Mouse (Mus musculus): ENCODE measurements around the gene Apeh. TPM values are rescaled to one million over a fixed set of nuclear protein-coding genes. Genes with fewer than 3 reads are reported as not detected.

Apeh gene
- total RNA-seq, 2 experiments from 2014 or later: 37.9 to 61.8 TPM

DNA sequence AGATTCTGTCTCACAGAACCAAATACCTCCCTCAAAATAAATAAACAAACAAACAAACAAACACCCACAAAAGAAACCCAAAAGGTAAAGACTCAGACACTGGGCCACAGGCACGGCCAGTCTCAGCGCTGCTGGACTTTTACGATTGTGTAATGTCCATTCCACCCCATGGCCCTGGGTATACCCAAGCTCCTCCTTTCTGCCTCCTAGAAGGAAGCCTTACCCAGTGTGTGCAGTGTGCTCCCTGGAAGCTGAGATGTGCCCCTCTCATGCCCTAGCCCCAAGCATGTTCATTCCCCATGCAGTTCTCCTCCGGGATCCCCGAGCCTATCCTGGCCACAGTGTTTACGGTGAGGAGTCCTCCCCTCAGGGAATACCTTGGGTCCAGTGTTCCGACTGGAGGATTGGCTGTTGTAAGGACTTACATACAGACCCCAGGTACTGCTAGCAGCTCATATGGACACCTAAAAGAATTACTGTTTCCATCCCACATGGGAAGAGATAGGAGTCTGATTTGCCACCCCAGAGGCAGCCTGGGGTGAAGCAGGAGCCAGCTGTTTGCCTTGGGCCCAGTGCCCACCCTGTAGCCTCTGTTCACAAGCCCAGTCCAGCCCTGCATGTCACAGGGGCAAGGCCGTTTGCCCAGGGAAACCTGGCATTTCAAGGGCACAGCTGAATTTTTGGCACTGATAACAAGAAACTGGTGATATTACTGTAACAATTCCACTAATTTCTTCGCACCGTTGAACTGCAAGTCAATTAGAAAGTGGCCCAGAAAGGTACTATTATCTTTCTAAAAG, 27.0 kb upstream of the Apeh start:
- no peak for ATAC-seq (ENCODE audit: poor library complexity, severe bottlenecking)

GRCm38 (mm10) chr9:108120671-108121070, 26.3 kb upstream of the Apeh start:
- peak; percentile 93 for ATAC-seq (ENCODE audit: poor library complexity, severe bottlenecking)

- no peak for ATAC-seq (ENCODE audit: poor library complexity, severe bottlenecking)
Observed at GRCm38 (mm10) chr9:108119891-108120411, 25.5 kb upstream of the Apeh start.

DNA sequence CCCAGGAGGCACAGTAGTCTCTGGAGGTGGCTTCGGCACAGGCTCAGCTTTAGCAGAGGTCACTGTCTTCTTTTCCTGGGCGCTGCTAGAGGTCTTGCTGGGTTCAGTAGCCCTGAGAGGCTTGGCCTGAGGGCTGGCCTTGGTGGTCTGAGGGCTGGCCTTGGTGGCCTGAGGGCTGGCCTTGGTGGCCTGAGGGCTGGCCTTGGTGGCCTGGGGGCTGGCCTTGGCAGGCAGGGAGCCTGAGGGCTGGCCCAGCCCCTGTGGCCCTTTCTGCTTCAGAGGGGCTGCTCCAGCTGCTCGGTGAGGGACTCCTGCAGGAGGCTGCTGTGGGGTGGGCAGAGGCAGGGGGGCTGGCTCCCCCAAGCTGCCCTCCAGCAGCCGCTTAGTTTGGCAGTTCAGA, 22.7 kb upstream of the Apeh start:
- ATAC-seq (ENCODE audit: poor library complexity, severe bottlenecking): no peak

DNA sequence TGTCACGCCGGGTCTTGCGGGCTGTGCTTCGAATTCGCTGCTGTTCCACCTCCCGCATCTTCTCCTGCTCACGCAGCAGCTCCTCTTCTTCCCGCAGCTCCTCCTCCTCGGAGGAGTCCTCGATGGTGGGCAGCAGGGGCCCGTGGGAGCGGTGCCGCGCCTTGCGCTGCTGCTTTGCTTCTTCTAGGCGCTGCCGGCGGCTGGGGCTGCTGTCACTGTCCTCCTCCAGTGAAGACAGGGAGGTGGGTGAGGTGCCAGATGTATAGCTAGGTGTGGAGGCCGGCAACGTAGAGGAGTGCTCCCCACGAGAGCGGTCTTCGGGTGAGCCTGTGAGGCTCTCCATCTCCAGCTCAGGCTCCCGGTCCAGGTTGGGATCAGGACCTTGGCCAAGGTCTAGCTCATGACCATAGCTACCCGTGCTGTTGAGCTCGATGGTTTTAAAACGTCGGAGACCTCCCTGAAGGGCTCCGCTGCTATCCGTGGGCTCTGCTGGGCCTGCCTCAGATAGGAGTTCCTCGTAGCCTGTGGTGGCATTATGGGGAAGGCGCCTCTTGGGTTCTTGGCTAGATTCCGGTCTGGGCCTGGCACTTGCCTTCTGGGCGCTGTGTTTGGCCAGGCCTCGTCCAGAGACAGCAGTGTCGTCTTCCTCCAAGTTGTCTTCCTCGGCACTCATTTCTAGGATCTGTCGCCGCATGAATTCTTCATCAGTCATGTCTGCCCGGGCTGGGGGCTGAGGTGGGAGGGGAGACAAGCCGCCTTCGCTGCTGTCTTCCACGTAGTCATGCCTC, 21.1 kb upstream of the Apeh start:
- ATAC-seq (ENCODE audit: poor library complexity, severe bottlenecking): no peak

- ATAC-seq (ENCODE audit: poor library complexity, severe bottlenecking): no peak
Observed at GRCm38 (mm10) chr9:108112719-108113340, 18.4 kb upstream of the Apeh start.

DNA sequence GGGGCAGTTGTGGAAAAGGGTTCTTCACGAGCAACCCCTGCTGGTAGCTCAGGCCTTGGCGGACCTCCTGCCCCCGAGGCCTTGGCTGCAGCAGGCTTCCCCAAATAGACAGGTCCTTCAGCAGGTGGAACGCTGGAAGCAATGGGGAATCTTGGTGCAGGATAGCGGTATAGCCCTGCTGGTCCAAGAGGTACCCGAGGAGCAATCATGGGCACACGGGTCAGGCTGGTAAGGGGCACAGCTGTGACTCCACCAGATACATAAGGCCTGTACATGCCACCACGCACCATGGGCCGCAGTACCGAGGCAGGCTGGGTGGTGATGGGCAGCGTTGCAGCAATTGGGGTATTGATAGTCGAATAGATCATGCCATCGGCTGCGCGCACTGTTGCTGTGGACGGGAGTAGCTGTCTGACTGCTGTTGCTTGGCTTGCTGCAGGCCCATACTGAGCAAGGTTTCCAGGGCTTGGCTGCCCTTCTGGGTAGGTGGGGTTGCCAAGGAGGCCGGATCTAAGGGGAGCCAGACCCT, 17.3 kb upstream of the Apeh start:
- no peak for ATAC-seq (ENCODE audit: poor library complexity, severe bottlenecking)

- ATAC-seq (ENCODE audit: poor library complexity, severe bottlenecking): peak; percentile 39
Observed at GRCm38 (mm10) chr9:108111101-108111592, 16.7 kb upstream of the Apeh start.

- peak; percentile 17; the same call in 1 of the 2 replicates for ATAC-seq (ENCODE audit: poor library complexity, severe bottlenecking)
Observed at GRCm38 (mm10) chr9:108110160-108110559, 15.8 kb upstream of the Apeh start.

- no peak for ATAC-seq (ENCODE audit: poor library complexity, severe bottlenecking)
Observed at GRCm38 (mm10) chr9:108107867-108108266, 13.5 kb upstream of the Apeh start.

DNA sequence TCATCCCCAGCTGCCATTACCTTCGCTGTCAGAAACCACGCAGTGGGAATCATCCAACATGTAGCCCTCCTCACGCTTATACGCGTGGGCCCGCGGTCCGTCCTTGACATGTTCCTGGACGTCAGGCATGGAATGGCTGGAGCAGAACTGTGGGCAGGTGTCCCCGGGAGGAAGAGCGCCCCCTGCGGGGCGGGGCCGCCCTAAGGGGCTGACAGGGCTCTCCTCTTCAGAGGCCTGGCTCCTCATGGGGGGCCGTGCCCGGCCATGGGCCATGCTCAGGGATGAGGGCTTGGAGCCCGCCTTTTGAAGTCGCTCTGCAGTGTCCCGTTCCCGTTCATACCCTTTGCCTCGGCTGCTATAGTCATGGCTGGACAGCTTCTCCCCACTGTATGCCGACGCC, 11.7 kb upstream of the Apeh start:
- no peak for ATAC-seq (ENCODE audit: poor library complexity, severe bottlenecking)

DNA sequence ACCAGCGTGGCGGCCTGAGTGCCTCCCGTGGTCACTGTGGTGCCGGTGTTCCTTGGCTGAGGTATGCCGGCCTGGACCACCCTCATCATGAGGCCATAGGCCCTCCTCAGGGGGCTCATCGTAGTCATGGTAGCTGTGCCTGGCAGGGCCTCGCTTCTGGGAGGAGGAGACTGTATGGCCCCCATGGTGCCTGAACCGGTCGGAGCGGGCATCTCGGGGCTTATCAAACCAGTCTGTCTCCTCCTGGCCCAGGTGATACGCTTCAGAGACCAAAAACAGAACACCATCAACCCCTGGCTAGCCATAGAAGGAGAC, 11.1 kb upstream of the Apeh start:
- ATAC-seq (ENCODE audit: poor library complexity, severe bottlenecking): no peak

GRCm38 (mm10) chr9:108104766-108105548, 10.6 kb upstream of the Apeh start:
- ATAC-seq (ENCODE audit: poor library complexity, severe bottlenecking): peak; percentile 78

DNA sequence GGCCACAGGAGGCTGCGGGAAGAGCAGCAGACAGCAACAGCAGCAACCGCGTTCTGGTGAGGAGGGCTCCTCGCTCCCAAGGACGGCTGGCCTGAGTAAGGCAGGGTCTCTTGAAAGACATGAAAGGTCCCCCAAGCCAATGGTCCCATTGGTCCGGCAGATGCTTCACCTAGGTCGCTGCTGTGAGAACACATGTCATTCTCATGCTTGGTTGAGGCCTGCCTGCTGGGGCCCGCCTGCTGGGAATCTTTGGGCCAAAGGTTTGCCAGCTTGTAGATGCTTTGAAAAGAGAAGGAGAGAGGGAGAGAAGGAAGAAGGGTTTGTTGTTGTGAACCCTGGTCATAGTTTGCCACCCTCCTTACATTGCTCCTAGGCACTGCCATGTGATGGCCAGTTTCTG, 5.2 kb upstream of the Apeh start:
- ATAC-seq (ENCODE audit: poor library complexity, severe bottlenecking): no peak

DNA sequence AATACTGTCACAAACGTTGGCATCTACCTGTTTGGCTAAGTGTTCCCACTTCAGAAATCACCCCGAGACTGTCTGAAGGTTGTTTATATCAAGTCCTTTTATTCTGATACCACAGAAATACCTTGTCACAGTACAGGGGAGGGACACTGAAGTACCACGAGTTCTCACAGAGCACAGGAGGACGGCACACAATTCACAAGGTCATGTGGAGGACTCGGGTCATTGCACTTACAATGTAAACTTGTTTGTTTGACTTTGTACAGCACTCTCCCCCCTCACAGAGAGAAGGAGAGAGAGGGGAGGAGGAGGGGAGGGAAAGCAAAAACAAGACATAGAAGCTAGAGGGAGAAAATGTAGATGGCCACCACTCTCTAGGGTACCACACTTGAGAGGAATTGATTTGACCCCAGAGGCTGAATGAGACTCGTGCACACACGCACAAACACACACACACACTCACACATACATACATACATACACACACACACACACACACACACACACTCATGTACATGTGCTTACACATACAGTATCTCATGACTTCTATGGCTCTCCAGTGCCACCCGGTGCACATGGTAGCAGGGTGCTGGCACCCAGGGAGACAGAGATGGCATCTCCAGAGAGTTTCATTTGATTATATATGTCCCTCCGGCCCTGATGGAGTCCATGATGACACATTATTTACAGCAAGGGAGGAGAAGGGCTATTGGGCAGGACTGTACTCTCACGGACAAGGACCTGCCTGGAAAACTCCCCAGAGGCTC, 1.7 kb upstream of the Apeh start:
- no peak for ATAC-seq (ENCODE audit: poor library complexity, severe bottlenecking)

GRCm38 (mm10) chr9:108095518-108095917, 1.1 kb upstream of the Apeh start:
- ATAC-seq (ENCODE audit: poor library complexity, severe bottlenecking): peak; percentile 60

DNA sequence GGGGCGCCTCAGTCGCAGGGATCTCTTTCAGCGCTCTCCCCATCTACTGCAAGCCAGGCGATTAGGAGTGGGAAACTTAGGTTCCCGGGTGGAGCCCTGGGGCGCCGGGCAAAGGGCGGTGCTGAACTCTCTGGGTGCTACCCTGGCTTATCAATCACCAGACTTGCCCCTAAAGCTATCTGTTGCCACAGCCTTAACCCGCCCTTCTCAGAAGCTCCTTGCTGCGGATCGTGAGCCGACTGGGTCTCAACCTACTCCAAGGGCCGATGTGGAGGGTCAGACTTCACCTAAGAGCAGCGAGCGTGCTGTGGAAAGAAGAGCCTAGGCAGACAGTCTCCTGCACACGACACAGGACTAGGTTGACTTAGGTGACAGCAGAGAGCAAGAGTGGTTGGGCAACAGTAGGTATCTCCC, 599 bp upstream of the Apeh start:
- peak; percentile 18 for ATAC-seq (ENCODE audit: poor library complexity, severe bottlenecking)

GRCm38 (mm10) chr9:108093586-108093985, 820 bp downstream of the Apeh start:
- ATAC-seq (ENCODE audit: poor library complexity, severe bottlenecking): no peak

- no peak for ATAC-seq (ENCODE audit: poor library complexity, severe bottlenecking)
Observed at GRCm38 (mm10) chr9:108090611-108091120, 3.7 kb downstream of the Apeh start.

Data from megakaryocyte, adult 5-6 weeks (primary cell).